Mouse (Mus musculus): ENCODE results near the gene Ak1.

- TF ChIP-seq CTCF (IDR thresholded peaks at IDR 0.05; ENCODE audit: borderline replicate concordance, control insufficient read depth, extremely low read depth, insufficient read depth, low read length, poor library complexity) (no peak), POLR2A (IDR thresholded peaks at IDR 0.05; ENCODE audit: control insufficient read depth, extremely low read depth, insufficient read depth, low read length, poor library complexity) (no peak)
Observed at GRCm38 (mm10) chr2:32642813-32643212, 21.3 kb downstream of the Ak1 start.
